Mouse (Mus musculus): ENCODE measurements around the gene Neurog1. TPM values are rescaled to one million over a fixed set of nuclear protein-coding genes. Genes with fewer than 3 reads are reported as not detected.

Neurog1 gene
- not detected in 2 replicates for total RNA-seq (2014; fragmentation: Nextera tagmentation)
- not detected in 2 replicates for total RNA-seq (2017)

DNA sequence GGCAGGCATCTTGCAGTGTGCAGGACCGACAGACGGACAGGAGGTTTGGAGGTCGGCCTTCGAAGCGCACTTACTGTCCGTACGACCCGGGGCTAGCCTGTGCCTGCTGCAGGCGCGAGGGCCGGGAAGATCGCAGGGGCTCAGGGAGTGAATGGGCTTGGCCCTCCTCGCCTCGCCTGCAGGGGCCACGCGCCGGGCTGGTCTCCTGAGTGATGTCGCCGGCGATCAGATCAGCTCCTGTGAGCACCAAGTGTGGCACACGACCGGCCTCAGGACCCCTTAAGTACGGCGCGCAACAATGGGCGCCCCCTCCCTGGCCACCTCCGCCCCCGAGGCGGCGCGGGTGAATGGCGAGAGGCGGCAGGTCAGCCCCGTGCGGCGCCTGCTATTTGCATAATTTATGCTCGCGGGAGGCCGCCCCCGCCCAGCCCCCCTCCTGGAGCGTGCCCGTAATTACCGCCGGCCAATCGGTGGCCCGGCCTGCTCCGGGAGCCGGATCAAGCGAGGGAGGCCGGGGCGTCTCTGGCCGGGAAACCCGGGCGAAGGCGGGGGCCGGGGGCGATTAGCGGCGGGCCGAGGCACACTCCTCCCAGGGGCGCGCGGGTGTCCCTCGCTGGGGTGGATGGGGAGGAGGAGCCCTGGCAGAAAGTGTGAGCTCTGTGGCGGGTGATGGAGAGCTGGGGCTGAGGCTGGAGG is at the start of gene Neurog1:
TSS of gene Neurog1 (minus strand) at position 240 of the 696 bp plus-strand sequence.
- no peak for ATAC-seq (replicated peaks; ENCODE audit: low FRiP score, low TSS enrichment, poor library complexity, severe bottlenecking)

DNA sequence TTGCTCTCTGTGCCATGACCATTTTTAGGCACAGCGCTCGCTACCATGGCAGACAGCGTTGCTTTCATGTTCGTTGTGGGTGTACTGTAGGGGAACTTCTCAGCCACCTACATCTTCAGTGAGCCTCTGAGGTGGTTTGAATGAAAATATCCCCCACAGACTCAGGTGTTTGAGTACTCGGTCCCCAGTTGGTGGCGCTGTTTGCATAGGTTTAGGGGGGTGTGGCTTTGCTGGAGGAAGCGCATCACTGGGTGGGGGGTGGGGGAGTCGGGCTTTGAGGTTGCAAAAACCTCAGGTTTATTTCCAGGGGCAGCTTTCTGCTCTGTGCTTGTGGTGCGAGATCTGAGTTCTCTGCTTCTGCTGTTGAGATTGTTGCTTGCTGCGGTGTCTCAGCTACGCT is 47.4 kb upstream of the Neurog1 start:
- no peak for ATAC-seq (replicated peaks; ENCODE audit: low FRiP score, low TSS enrichment, poor library complexity, severe bottlenecking)

DNA sequence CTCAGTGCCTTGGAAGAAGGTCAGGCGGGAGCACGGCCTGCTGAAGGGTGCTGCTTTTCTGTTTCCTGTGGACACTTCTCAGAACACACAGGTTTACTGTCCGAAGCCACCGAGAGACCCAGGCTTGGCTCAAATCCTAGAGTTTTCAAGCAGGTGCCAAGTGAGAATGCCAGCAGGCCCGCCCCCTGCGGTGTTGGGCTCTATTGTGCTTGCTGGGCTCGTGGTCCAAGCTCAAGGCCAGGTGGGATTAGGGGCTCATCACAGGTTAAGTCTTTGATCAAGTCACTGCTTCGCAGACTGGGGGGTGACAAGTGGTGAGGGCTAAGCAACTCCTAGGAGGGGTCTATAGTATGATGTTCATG is 44.7 kb upstream of the Neurog1 start:
- no peak for ATAC-seq (replicated peaks; ENCODE audit: low FRiP score, low TSS enrichment, poor library complexity, severe bottlenecking)

GRCm38 (mm10) chr13:56295943-56296658 is 44.1 kb upstream of the Neurog1 start, which contains the start of gene Cxcl14:
Gene Cxcl14, minus strand, starts transcription at chr13:56296551.
- no peak for ATAC-seq (replicated peaks; ENCODE audit: low FRiP score, low TSS enrichment, poor library complexity, severe bottlenecking)

DNA sequence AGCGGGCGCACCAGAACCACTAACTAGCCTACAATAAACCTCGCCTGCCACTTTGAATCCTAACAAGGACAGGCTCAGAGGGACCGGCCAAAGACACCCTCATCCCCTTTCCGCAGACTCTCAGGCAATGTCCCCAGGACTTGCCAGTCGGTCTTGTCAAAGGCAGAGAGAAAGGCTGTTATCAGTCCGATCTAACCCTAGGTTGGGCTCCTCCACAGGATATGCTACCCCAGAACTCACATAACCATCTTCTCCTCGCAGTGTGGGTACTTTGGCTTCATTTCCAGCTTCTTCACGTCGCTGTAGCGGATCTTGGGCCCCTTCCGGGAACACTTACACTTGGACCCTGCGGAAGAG is 43.6 kb upstream of the Neurog1 start:
- ATAC-seq (replicated peaks; ENCODE audit: low FRiP score, low TSS enrichment, poor library complexity, severe bottlenecking), result no peak

DNA sequence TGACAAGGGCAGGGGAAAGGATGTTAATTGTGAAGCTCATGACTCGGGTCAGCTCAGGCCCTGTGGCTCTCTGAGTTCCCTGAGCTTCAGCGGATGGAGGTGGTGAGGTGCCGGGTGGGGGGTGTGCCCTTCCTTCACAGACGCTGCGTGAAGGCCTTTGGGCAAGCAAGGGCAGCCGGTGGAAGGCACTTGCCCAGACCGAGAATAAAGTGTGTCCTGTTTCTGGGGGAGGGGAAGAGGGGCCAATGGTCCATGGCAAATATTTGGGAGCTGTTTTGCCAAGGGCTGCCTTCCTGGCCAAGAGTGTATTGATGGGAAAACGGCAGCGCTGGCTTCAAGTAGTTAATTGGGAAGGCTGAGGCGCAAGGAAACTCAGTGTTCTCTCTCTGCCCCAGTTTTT is 42.9 kb upstream of the Neurog1 start:
- no peak for ATAC-seq (replicated peaks; ENCODE audit: low FRiP score, low TSS enrichment, poor library complexity, severe bottlenecking)

GRCm38 (mm10) chr13:56289998-56290397 is 38.0 kb upstream of the Neurog1 start:
- no peak for ATAC-seq (replicated peaks; ENCODE audit: low FRiP score, low TSS enrichment, poor library complexity, severe bottlenecking)

- ATAC-seq (replicated peaks; ENCODE audit: low FRiP score, low TSS enrichment, poor library complexity, severe bottlenecking), result no peak
Observed at GRCm38 (mm10) chr13:56289261-56289660, 37.3 kb upstream of the Neurog1 start.

DNA sequence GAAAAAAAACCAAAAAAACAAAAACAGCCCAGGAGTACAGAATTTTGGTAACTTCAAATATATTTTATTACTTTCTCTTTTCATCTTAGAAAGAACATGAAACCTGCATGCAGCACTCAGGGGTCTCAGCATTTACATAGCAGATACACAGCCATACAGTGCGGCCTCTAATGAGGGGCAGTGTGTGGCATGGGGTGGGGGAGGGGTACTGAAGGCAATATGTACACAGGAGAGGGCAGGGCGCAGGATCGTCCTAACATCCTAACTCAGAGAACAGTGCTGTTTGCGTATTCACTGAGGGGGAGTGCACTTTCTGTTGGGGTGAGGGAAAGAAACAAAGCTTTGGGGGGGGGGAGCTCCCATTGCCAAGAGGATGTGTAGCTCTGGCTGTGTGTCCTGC is 36.6 kb upstream of the Neurog1 start:
- ATAC-seq (replicated peaks; ENCODE audit: low FRiP score, low TSS enrichment, poor library complexity, severe bottlenecking), result no peak

- no peak for ATAC-seq (replicated peaks; ENCODE audit: low FRiP score, low TSS enrichment, poor library complexity, severe bottlenecking)
Observed at GRCm38 (mm10) chr13:56287091-56287490, 35.1 kb upstream of the Neurog1 start.

DNA sequence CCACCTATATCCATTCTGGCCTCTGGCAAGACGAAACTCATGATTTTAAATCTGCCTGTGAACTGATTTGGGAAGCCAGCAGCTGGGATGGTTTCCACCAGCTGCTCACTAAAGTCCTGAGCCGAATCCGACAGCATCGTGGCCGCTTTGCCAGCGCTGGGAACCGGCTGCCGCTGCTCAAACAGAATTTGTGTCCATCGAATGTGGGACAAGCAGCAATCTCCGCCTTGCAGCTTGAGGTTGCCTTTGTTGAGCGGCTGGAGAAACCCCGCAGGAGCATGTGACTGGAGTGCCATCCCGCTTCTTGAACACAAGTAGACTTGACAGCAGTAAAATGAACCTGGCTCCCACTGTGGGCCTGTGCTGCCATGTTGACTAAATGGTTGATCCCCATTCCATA is 31.4 kb upstream of the Neurog1 start:
- ATAC-seq (replicated peaks; ENCODE audit: low FRiP score, low TSS enrichment, poor library complexity, severe bottlenecking), result no peak

DNA sequence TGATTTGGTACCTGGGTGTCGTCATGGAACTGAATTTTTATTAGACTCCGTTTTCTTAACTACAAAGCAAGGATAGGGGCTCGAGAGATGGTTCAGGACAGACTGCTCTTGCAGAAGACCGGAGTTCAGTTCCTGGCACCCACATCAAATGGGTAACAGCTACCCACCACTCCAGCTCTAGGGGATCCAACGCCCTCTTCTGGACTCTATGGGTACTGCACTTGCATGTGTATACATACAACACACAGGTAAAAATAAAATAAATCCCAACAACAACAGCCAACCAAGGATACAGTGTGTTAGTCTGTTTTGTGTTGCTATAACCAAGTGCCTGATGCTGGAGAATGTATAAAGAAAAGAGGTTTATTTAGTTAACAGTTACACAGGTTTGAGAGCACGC is 28.4 kb upstream of the Neurog1 start:
- ATAC-seq (replicated peaks; ENCODE audit: low FRiP score, low TSS enrichment, poor library complexity, severe bottlenecking), result no peak

DNA sequence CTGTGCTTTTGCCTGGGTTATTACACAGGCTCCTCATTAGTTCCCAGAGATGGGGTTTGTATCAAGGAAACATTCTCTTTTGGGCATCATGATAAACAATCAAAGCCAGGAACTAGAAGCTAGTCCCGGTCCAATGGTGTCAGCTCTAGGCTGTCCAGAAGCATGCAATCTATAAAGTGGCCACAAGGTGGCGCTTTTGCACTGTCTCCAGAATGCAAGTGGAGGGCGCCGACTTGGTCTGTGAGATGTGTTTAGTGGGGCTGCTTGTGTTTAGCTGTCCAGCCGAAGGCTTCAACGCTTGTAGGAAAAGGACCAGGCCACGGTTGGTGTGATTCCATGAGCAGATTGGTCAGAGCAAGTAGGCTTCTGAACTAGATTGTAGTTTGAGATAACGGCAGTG is 27.5 kb upstream of the Neurog1 start:
- ATAC-seq (replicated peaks; ENCODE audit: low FRiP score, low TSS enrichment, poor library complexity, severe bottlenecking), result peak; percentile 73

DNA sequence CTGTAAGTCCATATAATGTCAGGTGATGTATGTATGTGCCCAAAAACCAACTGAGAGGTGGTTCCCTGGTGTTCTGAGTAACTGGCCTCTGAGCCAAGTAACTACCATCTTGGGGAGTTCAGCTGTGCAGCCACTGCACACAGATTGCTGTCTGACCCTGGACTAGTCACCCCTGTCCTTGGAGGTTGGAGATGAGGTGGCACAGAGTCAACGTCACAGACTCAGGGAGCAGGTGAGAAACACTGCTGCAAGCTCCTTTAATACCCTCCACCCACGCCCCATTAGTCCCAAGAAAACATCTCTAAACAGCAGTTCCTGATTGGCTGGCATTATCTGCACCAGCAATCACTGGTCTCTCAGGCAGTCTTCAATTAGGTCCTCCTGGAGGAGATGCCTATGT is 23.2 kb upstream of the Neurog1 start:
- no peak for ATAC-seq (replicated peaks; ENCODE audit: low FRiP score, low TSS enrichment, poor library complexity, severe bottlenecking)

- ATAC-seq (replicated peaks; ENCODE audit: low FRiP score, low TSS enrichment, poor library complexity, severe bottlenecking), result no peak
Observed at GRCm38 (mm10) chr13:56270124-56270523, 18.2 kb upstream of the Neurog1 start.

- ATAC-seq (replicated peaks; ENCODE audit: low FRiP score, low TSS enrichment, poor library complexity, severe bottlenecking), result no peak
Observed at GRCm38 (mm10) chr13:56267396-56267795, 15.4 kb upstream of the Neurog1 start.

GRCm38 (mm10) chr13:56266435-56266834 is 14.5 kb upstream of the Neurog1 start:
- ATAC-seq (replicated peaks; ENCODE audit: low FRiP score, low TSS enrichment, poor library complexity, severe bottlenecking), result no peak

- no peak for ATAC-seq (replicated peaks; ENCODE audit: low FRiP score, low TSS enrichment, poor library complexity, severe bottlenecking)
Observed at GRCm38 (mm10) chr13:56265661-56266060, 13.7 kb upstream of the Neurog1 start.

GRCm38 (mm10) chr13:56262269-56262668 is 10.3 kb upstream of the Neurog1 start:
- no peak for ATAC-seq (replicated peaks; ENCODE audit: low FRiP score, low TSS enrichment, poor library complexity, severe bottlenecking)

GRCm38 (mm10) chr13:56260344-56260780 is 8.4 kb upstream of the Neurog1 start:
- ATAC-seq (replicated peaks; ENCODE audit: low FRiP score, low TSS enrichment, poor library complexity, severe bottlenecking), result no peak

DNA sequence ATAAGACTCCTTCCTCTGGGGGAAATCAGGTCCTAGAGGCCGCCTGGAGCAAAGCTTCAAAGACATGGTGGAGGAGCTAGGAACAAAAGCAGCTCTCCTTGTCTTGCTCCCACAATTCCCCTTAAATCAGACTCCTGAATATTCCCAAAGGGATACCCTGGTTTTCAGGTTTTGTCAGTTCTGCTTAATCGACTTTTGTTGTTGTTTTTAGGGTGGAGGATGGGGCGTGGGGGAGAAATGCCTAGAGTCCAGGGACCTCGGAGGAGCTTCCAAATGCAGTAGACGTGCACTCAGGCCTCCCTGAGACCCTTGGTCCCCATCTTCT is 7.9 kb upstream of the Neurog1 start:
- no peak for ATAC-seq (replicated peaks; ENCODE audit: low FRiP score, low TSS enrichment, poor library complexity, severe bottlenecking)

Data from megakaryocyte-erythroid progenitor cell, adult 5-6 weeks (primary cell).